Mouse (Mus musculus): ENCODE measurements at regions not wholly inside any gene's neighbourhood (a gene's known extent, or its start where the extent isn't known, plus 50 kb on each side); places are given as distances from the start of the nearest gene placed in this dataset.

GRCm38 (mm10) chr4:89368850-89369524, 58.1 kb upstream of the Cdkn2b start:
- peak; percentile 35 for DNase-seq (ENCODE audit: low read depth)
- no peak for TF ChIP-seq CTCF (IDR thresholded peaks at IDR 0.05; ENCODE audit: borderline replicate concordance, extremely low read depth, insufficient read depth, insufficient read length)
- no peak for TF ChIP-seq POLR2A (IDR thresholded peaks at IDR 0.05; ENCODE audit: borderline replicate concordance, extremely low read depth, insufficient read depth, insufficient read length, poor library complexity, severe bottlenecking)

GRCm38 (mm10) chr4:89366581-89367141, 55.8 kb upstream of the Cdkn2b start:
- TF ChIP-seq POLR2A (IDR thresholded peaks at IDR 0.05; ENCODE audit: borderline replicate concordance, extremely low read depth, insufficient read depth, insufficient read length, poor library complexity, severe bottlenecking) (no peak), CTCF (IDR thresholded peaks at IDR 0.05; ENCODE audit: borderline replicate concordance, extremely low read depth, insufficient read depth, insufficient read length) (no peak)
- peak; percentile 12 for DNase-seq (ENCODE audit: low read depth)

GRCm38 (mm10) chr4:89365875-89366274, 55.0 kb upstream of the Cdkn2b start:
- no peak for TF ChIP-seq POLR2A (IDR thresholded peaks at IDR 0.05; ENCODE audit: borderline replicate concordance, extremely low read depth, insufficient read depth, insufficient read length, poor library complexity, severe bottlenecking)
- no peak for TF ChIP-seq CTCF (IDR thresholded peaks at IDR 0.05; ENCODE audit: borderline replicate concordance, extremely low read depth, insufficient read depth, insufficient read length)
- no peak for DNase-seq (ENCODE audit: low read depth)

GRCm38 (mm10) chr4:89363150-89363683, 52.4 kb upstream of the Cdkn2b start:
- no peak for DNase-seq (ENCODE audit: low read depth)
- TF ChIP-seq CTCF (IDR thresholded peaks at IDR 0.05; ENCODE audit: borderline replicate concordance, extremely low read depth, insufficient read depth, insufficient read length), result no peak
- TF ChIP-seq POLR2A (IDR thresholded peaks at IDR 0.05; ENCODE audit: borderline replicate concordance, extremely low read depth, insufficient read depth, insufficient read length, poor library complexity, severe bottlenecking), result no peak

GRCm38 (mm10) chr4:89362650-89363049, 51.8 kb upstream of the Cdkn2b start:
- no peak for DNase-seq (ENCODE audit: low read depth)
- no peak for TF ChIP-seq CTCF (IDR thresholded peaks at IDR 0.05; ENCODE audit: borderline replicate concordance, extremely low read depth, insufficient read depth, insufficient read length)
- no peak for TF ChIP-seq POLR2A (IDR thresholded peaks at IDR 0.05; ENCODE audit: borderline replicate concordance, extremely low read depth, insufficient read depth, insufficient read length, poor library complexity, severe bottlenecking)

- TF ChIP-seq CTCF (IDR thresholded peaks at IDR 0.05; ENCODE audit: borderline replicate concordance, extremely low read depth, insufficient read depth, insufficient read length) (no peak), POLR2A (IDR thresholded peaks at IDR 0.05; ENCODE audit: borderline replicate concordance, extremely low read depth, insufficient read depth, insufficient read length, poor library complexity, severe bottlenecking) (no peak)
- no peak for DNase-seq (ENCODE audit: low read depth)
These were observed 50.5 kb upstream of the Cdkn2b start for GRCm38 (mm10) chr4:89361316-89361715.
